Mouse (Mus musculus) heart, adult 8-10 months (tissue): ENCODE results near the gene Raet1d. TPM values are rescaled to one million over a fixed set of nuclear protein-coding genes. Genes with fewer than 3 reads are reported as not detected.

Source experiments
- total RNA-seq, 4 experiments: library from RNA; stranded (reverse); gene quantifications; 2 replicates each; pipeline ENCODE4 v1.2.4; 2022

Gene Raet1d
- total RNA-seq, 4 experiments from 2014 or later: not detected

Other genes with a start within 250 kb of the Raet1d start
- 1 to 10 TPM in 2 of 4 experiments, under 1 TPM in 2; 0.22 to 1.7 (median 1.1) TPM for gene E030030I06Rik, start 211.3 kb upstream of the Raet1d start, total RNA-seq
- not detected for gene Raet1e, start 202.0 kb upstream of the Raet1d start, total RNA-seq
- gene H60b, start 202.0 kb upstream of the Raet1d start, total RNA-seq: not detected